Mouse (Mus musculus) neural tube, embryonic 10.5 days (tissue): ENCODE measurements around the gene Xrcc4.

Experiments
- DNase-seq: peaks from one replicate; pipeline ENCODE4 v3.0.0-alpha.2; 2017; ENCODE audit warnings: low spot score; ENCODE audit errors: extremely low spot score

The Xrcc4 gene

GRCm38 (mm10) chr13:89740243-89741115 lies 348.9 kb downstream of the Xrcc4 start:
- DNase-seq = peak; percentile 90

GRCm38 (mm10) chr13:89739696-89740242 lies 349.6 kb downstream of the Xrcc4 start:
- DNase-seq = peak; percentile 64

GRCm38 (mm10) chr13:89738776-89739695 lies 350.4 kb downstream of the Xrcc4 start:
- DNase-seq = peak; percentile 79

- DNase-seq = no peak
Observed at GRCm38 (mm10) chr13:89738275-89738674, 351.1 kb downstream of the Xrcc4 start.

- DNase-seq = no peak
Observed at GRCm38 (mm10) chr13:89735111-89735510, 354.3 kb downstream of the Xrcc4 start.

GRCm38 (mm10) chr13:89726492-89726891 lies 362.9 kb downstream of the Xrcc4 start:
- DNase-seq = no peak
